23 mouse cellular contexts compared by ENCODE assay signal in genomic region chr2:69244924-69245323, GRCm38 (mm10). TPM values are rescaled to one million over a fixed set of nuclear protein-coding genes. Genes with fewer than 3 reads are reported as not detected.
DNase-seq lines count a peak whose midpoint lies in the region; ATAC-seq and TF ChIP-seq lines count a peak whose summit lies in the region.
"Had no signal": no experiment of that assay in that cellular context is flagged by ENCODE, and none has a peak within 500 bp of the region (broad histone marks: within the 10 kb centered on the region; RNA-seq: fewer than 3 reads in every experiment).

No protein-coding gene starts in this region.

- H3K9me3 ChIP-seq in hindbrain, postnatal 0 days (ENCODE audit: low read length) = no peaks in the 10 kb centered on the region
- no peaks in the 10 kb centered on the region for H3K9me3 ChIP-seq in hindbrain, embryonic 13.5 days
- H3K9me3 ChIP-seq in lung, embryonic 15.5 days = no peaks in the 10 kb centered on the region
- H3K9me3 ChIP-seq: limb, embryonic 10.5 days had no signal

- H3K4me3 ChIP-seq in hindbrain, postnatal 0 days (ENCODE audit: low read length) = no peak overlapping the region
- no peak overlapping the region for H3K4me3 ChIP-seq in hindbrain, embryonic 13.5 days
- H3K4me3 ChIP-seq in lung, embryonic 15.5 days = no peak overlapping the region
- H3K4me3 ChIP-seq: layer of hippocampus, adult 2 months; limb, embryonic 10.5 days had no signal

- H3K27me3 ChIP-seq in hindbrain, postnatal 0 days (ENCODE audit: insufficient read depth, low read length) = no peaks in the 10 kb centered on the region
- no peaks in the 10 kb centered on the region for H3K27me3 ChIP-seq in hindbrain, embryonic 13.5 days
- no peaks in the 10 kb centered on the region for H3K27me3 ChIP-seq in lung, embryonic 15.5 days

- peak; percentile 3 for DNase-seq in embryo, embryonic 10.5 days (ENCODE audit: low spot score)
- DNase-seq in embryo, embryonic 10 days (ENCODE audit: low spot score) = no peak
- DNase-seq in hindbrain, postnatal 0 days (ENCODE audit: low spot score) = peak; percentile 56
- DNase-seq in lung, adult 18-20 months = no peak
- DNase-seq in lung, postnatal 36 days = peak; percentile 41
- DNase-seq in right cerebral cortex, postnatal 4 days = no peak
- DNase-seq: adrenal gland, adult 8-10 months; cerebellum, adult 11-12 months; gastrocnemius, postnatal 14 days; spleen, adult 18-20 months; thymus, adult 18-20 months had no signal

- no peaks in the 10 kb centered on the region for H3K36me3 ChIP-seq in hindbrain, postnatal 0 days (ENCODE audit: insufficient read depth, low read length)
- no peaks in the 10 kb centered on the region for H3K36me3 ChIP-seq in hindbrain, embryonic 13.5 days
- no peaks in the 10 kb centered on the region for H3K36me3 ChIP-seq in lung, embryonic 15.5 days
- H3K36me3 ChIP-seq: limb, embryonic 10.5 days had no signal

- no peak overlapping the region for H3K4me2 ChIP-seq in hindbrain, postnatal 0 days (ENCODE audit: low read depth, low read length)
- H3K4me2 ChIP-seq in hindbrain, embryonic 13.5 days = no peak overlapping the region
- H3K4me2 ChIP-seq in lung, embryonic 15.5 days = no peak overlapping the region
- H3K4me2 ChIP-seq: liver, embryonic 11.5 days had no signal

- 23% methylated on average over 2 of the region's 2 CpGs for WGBS in hindbrain, postnatal 0 days
- WGBS in hindbrain, embryonic 13.5 days = 20% methylated on average over 2 of the region's 2 CpGs
- 28% methylated on average over 2 of the region's 2 CpGs for WGBS in lung, embryonic 15.5 days

- no peaks in the 10 kb centered on the region for H3K4me1 ChIP-seq in hindbrain, postnatal 0 days (ENCODE audit: insufficient read depth, low read length)
- peaks cover 11% of the 10 kb centered on the region for H3K4me1 ChIP-seq in hindbrain, embryonic 13.5 days (replicated peaks)
- no peaks in the 10 kb centered on the region; the same call in 1 of the 2 replicates for H3K4me1 ChIP-seq in lung, embryonic 15.5 days
- H3K4me1 ChIP-seq: limb, embryonic 10.5 days had no signal

- ATAC-seq in hindbrain, postnatal 0 days = 0 out of 2 replicates have a peak, but pooled peaks have one; percentile 40
- no peak for ATAC-seq in hindbrain, embryonic 13.5 days (ENCODE audit: low FRiP score)
- ATAC-seq in lung, embryonic 15.5 days (ENCODE audit: borderline replicate concordance, extremely low read depth, low FRiP score, low TSS enrichment) = peak; percentile 86; the same call in 1 of the 2 replicates
- ATAC-seq: intestine, embryonic 16.5 days; midbrain, embryonic 16.5 days had no signal

- H3K27ac ChIP-seq in hindbrain, postnatal 0 days = no peak overlapping the region
- no peak overlapping the region for H3K27ac ChIP-seq in hindbrain, embryonic 13.5 days
- peak overlapping the region; percentile 68 for H3K27ac ChIP-seq in lung, embryonic 15.5 days
- H3K27ac ChIP-seq: layer of hippocampus, adult 2 months; limb, embryonic 10.5 days had no signal

- no peak for TF ChIP-seq CTCF in hindbrain, postnatal 0 days (IDR thresholded peaks at IDR 0.05; ENCODE audit: low read depth)

- H3K9ac ChIP-seq in hindbrain, postnatal 0 days (replicated peaks; ENCODE audit: low read length) = no peak overlapping the region
- no peak overlapping the region for H3K9ac ChIP-seq in hindbrain, embryonic 13.5 days
- no peak overlapping the region for H3K9ac ChIP-seq in lung, embryonic 15.5 days

RNA-seq across cellular contexts. Expression of gene G6pc2, which starts 34.1 kb away (rescaled TPM):
- 0.37 TPM in 1 of 2 replicates, not detected in the other for total RNA-seq in hindbrain, postnatal 0 days (2014; rRNA removed)
- 0.42 and 0.65 TPM in 2 replicates for polyA plus RNA-seq in hindbrain, postnatal 0 days (2015; fragmentation: Nextera tagmentation; extraction: Ambion mirVana)
- 0.14 and 0.31 TPM in 2 replicates for polyA plus RNA-seq in hindbrain, embryonic 13.5 days (2015; fragmentation: Nextera tagmentation; extraction: Ambion mirVana)
- not detected in 2 replicates for polyA plus RNA-seq in lung, embryonic 15.5 days (2015; fragmentation: Nextera tagmentation; extraction: Ambion mirVana)
- total RNA-seq: adrenal gland, adult 8-10 months; gastrocnemius, postnatal 14 days; heart, adult 8-10 months; layer of hippocampus, adult 2 months had no signal
- polyA plus RNA-seq: cortical plate, adult 2 months; heart, postnatal 0 days; liver, embryonic 11.5 days; midbrain, embryonic 16.5 days; stomach, embryonic 14.5 days; urinary bladder, adult 2 months had no signal

RNA-seq across cellular contexts. Expression of gene Spc25, which starts 38.9 kb away (rescaled TPM):
- 15.1 and 17.7 TPM in 2 replicates for total RNA-seq in hindbrain, postnatal 0 days (2014; rRNA removed)
- polyA plus RNA-seq in hindbrain, postnatal 0 days (2015; fragmentation: Nextera tagmentation; extraction: Ambion mirVana) = 36.9 and 42.1 TPM in 2 replicates
- 44.9 and 50.3 TPM in 2 replicates for polyA plus RNA-seq in hindbrain, embryonic 13.5 days (2015; fragmentation: Nextera tagmentation; extraction: Ambion mirVana)
- 181 and 183 TPM in 2 replicates for polyA plus RNA-seq in lung, embryonic 15.5 days (2015; fragmentation: Nextera tagmentation; extraction: Ambion mirVana)

Comparison
In these comparisons a context has a peak if more than half of its experiments do, and no peak if none do; other contexts are left out.
1. DNase-seq: peak in embryo, embryonic 10.5 days (single experiment), hindbrain, postnatal 0 days (single experiment) and lung, postnatal 36 days (single experiment); none in embryo, embryonic 10 days (single experiment), lung, adult 18-20 months (0 of 2) and right cerebral cortex, postnatal 4 days (single experiment).